Mouse (Mus musculus): ENCODE data around the gene Aldh1a3. TPM values are rescaled to one million over a fixed set of nuclear protein-coding genes. Genes with fewer than 3 reads are reported as not detected.

The Aldh1a3 gene
- polyA plus RNA-seq, 1 experiment from 2014 or later: 1.3 TPM

GRCm38 (mm10) chr7:66401605-66402004 is 25.7 kb downstream of the Aldh1a3 start:
- Histone ChIP-seq H3K36me3 (ENCODE audit: control insufficient read depth, insufficient read depth, low read length) (no peaks in the 10 kb centered on the region), H3K4me1 (ENCODE audit: control insufficient read depth in 2 of 2, insufficient read depth in 2 of 2, low read length in 2 of 2) (peaks cover 19 to 24% of the 10 kb centered on the region in 2 experiments), H3K9me3 (ENCODE audit: control insufficient read depth, low read length) (no peaks in the 10 kb centered on the region), H3K4me2 (ENCODE audit: low read length) (no peak overlapping the region), H3K9ac (ENCODE audit: low read length) (no peak overlapping the region), H3K27ac (replicated peaks in 1 of 2; ENCODE audit: control insufficient read depth in 1 of 2, insufficient read depth in 1 of 2, low read depth in 2 of 2, low read length in 2 of 2) (no peak overlapping the region), H3K4me3 (ENCODE audit: control insufficient read depth in 1 of 2, insufficient read depth in 1 of 2, low read depth in 1 of 2, low read length in 2 of 2) (no peak overlapping the region), H3K27me3 (ENCODE audit: control insufficient read depth, insufficient read depth, low read length) (no peaks in the 10 kb centered on the region)
- 62% methylated on average over 8 of the region's 8 CpGs for WGBS
- ATAC-seq (ENCODE audit: insufficient number of reproducible peaks, insufficient read depth, low FRiP score, low read depth): no peak

GRCm38 (mm10) chr7:66397288-66397687 is 30.0 kb downstream of the Aldh1a3 start:
- no peak overlapping the region for H3K4me2 ChIP-seq (ENCODE audit: low read length)
- WGBS: 77% methylated on average over 3 of the region's 3 CpGs
- no peak overlapping the region for H3K9ac ChIP-seq (ENCODE audit: low read length)
- H3K4me1 ChIP-seq (ENCODE audit: control insufficient read depth in 2 of 2, insufficient read depth in 2 of 2, low read length in 2 of 2): no peaks in the 10 kb centered on the region; a peak in 1 of 4 replicates
- H3K4me3 ChIP-seq (ENCODE audit: control insufficient read depth in 1 of 2, insufficient read depth in 1 of 2, low read depth in 1 of 2, low read length in 2 of 2): no peak overlapping the region
- no peaks in the 10 kb centered on the region for H3K9me3 ChIP-seq (ENCODE audit: control insufficient read depth, low read length)
- no peaks in the 10 kb centered on the region for H3K36me3 ChIP-seq (ENCODE audit: control insufficient read depth, insufficient read depth, low read length)
- ATAC-seq (ENCODE audit: insufficient number of reproducible peaks, insufficient read depth, low FRiP score, low read depth): no peak
- no peaks in the 10 kb centered on the region for H3K27me3 ChIP-seq (ENCODE audit: control insufficient read depth, insufficient read depth, low read length)
- H3K27ac ChIP-seq (replicated peaks in 1 of 2; ENCODE audit: control insufficient read depth in 1 of 2, insufficient read depth in 1 of 2, low read depth in 2 of 2, low read length in 2 of 2): no peak overlapping the region

GRCm38 (mm10) chr7:66388621-66389532 is 38.4 kb downstream of the Aldh1a3 start:
- no peaks in the 10 kb centered on the region for H3K36me3 ChIP-seq (ENCODE audit: control insufficient read depth, insufficient read depth, low read length)
- peak overlapping the region; percentile 87 for H3K9ac ChIP-seq (ENCODE audit: low read length)
- ATAC-seq (ENCODE audit: insufficient number of reproducible peaks, insufficient read depth, low FRiP score, low read depth): peak; percentile 60
- no peaks in the 10 kb centered on the region for H3K27me3 ChIP-seq (ENCODE audit: control insufficient read depth, insufficient read depth, low read length)
- peak overlapping the region; percentile 86 for H3K4me2 ChIP-seq (ENCODE audit: low read length)
- 5% methylated on average over 28 of the region's 28 CpGs for WGBS
- H3K27ac ChIP-seq (replicated peaks in 1 of 2; ENCODE audit: control insufficient read depth in 1 of 2, insufficient read depth in 1 of 2, low read depth in 2 of 2, low read length in 2 of 2): peak overlapping the region; percentile 46 to 59; a peak in 3 of 4 replicates
- H3K4me1 ChIP-seq (ENCODE audit: control insufficient read depth in 2 of 2, insufficient read depth in 2 of 2, low read length in 2 of 2): peaks cover 0 to 3% of the 10 kb centered on the region in 2 experiments; a peak in 1 of 4 replicates
- no peaks in the 10 kb centered on the region for H3K9me3 ChIP-seq (ENCODE audit: control insufficient read depth, low read length)
- H3K4me3 ChIP-seq (ENCODE audit: control insufficient read depth in 1 of 2, insufficient read depth in 1 of 2, low read depth in 1 of 2, low read length in 2 of 2): peak overlapping the region; percentile 73 to 81

- WGBS: 1% methylated on average over 56 of the region's 70 CpGs
- Histone ChIP-seq H3K4me2 (ENCODE audit: low read length) (peak within 1 kb of the TSS; percentile 86), H3K4me1 (ENCODE audit: control insufficient read depth in 2 of 2, insufficient read depth in 2 of 2, low read length in 2 of 2) (peaks cover 0 to 3% of the 10 kb centered on the region in 2 experiments; a peak in 1 of 4 replicates), H3K36me3 (ENCODE audit: control insufficient read depth, insufficient read depth, low read length) (no peaks in the 10 kb centered on the region), H3K27ac (replicated peaks in 1 of 2; ENCODE audit: control insufficient read depth in 1 of 2, insufficient read depth in 1 of 2, low read depth in 2 of 2, low read length in 2 of 2) (peak within 1 kb of the TSS; percentile 46 to 59), H3K27me3 (ENCODE audit: control insufficient read depth, insufficient read depth, low read length) (no peaks in the 10 kb centered on the region), H3K4me3 (ENCODE audit: control insufficient read depth in 1 of 2, insufficient read depth in 1 of 2, low read depth in 1 of 2, low read length in 2 of 2) (peak within 1 kb of the TSS; percentile 73 to 81), H3K9me3 (ENCODE audit: control insufficient read depth, low read length) (no peaks in the 10 kb centered on the region), H3K9ac (ENCODE audit: low read length) (peak within 1 kb of the TSS; percentile 87)
- ATAC-seq (ENCODE audit: insufficient number of reproducible peaks, insufficient read depth, low FRiP score, low read depth): peak; percentile 66
These were observed 39.4 kb downstream of the Aldh1a3 start, which contains the start of gene Lrrk1 for GRCm38 (mm10) chr7:66387813-66388521. Lrrk1 (minus strand) TSS chr7:66388350.

- ATAC-seq (ENCODE audit: insufficient number of reproducible peaks, insufficient read depth, low FRiP score, low read depth): no peak
- peak overlapping the region; percentile 87 for H3K9ac ChIP-seq (ENCODE audit: low read length)
- H3K9me3 ChIP-seq (ENCODE audit: control insufficient read depth, low read length): no peaks in the 10 kb centered on the region
- H3K27ac ChIP-seq (replicated peaks in 1 of 2; ENCODE audit: control insufficient read depth in 1 of 2, insufficient read depth in 1 of 2, low read depth in 2 of 2, low read length in 2 of 2): no peak overlapping the region; a peak in 1 of 4 replicates
- H3K27me3 ChIP-seq (ENCODE audit: control insufficient read depth, insufficient read depth, low read length): no peaks in the 10 kb centered on the region
- peak overlapping the region; percentile 86 for H3K4me2 ChIP-seq (ENCODE audit: low read length)
- peak overlapping the region; percentile 73 to 81 for H3K4me3 ChIP-seq (ENCODE audit: control insufficient read depth in 1 of 2, insufficient read depth in 1 of 2, low read depth in 1 of 2, low read length in 2 of 2)
- no peaks in the 10 kb centered on the region for H3K36me3 ChIP-seq (ENCODE audit: control insufficient read depth, insufficient read depth, low read length)
- peaks cover 0 to 3% of the 10 kb centered on the region in 2 experiments; a peak in 1 of 4 replicates for H3K4me1 ChIP-seq (ENCODE audit: control insufficient read depth in 2 of 2, insufficient read depth in 2 of 2, low read length in 2 of 2)
- 0% methylated on average over 13 of the region's 13 CpGs for WGBS
These were observed 39.9 kb downstream of the Aldh1a3 start for GRCm38 (mm10) chr7:66387419-66387812.

- H3K4me2 ChIP-seq (ENCODE audit: low read length): no peak overlapping the region
- no peak overlapping the region for H3K9ac ChIP-seq (ENCODE audit: low read length)
These were observed 40.9 kb downstream of the Aldh1a3 start for GRCm38 (mm10) chr7:66386411-66386810.

GRCm38 (mm10) chr7:66385826-66386225 is 41.5 kb downstream of the Aldh1a3 start:
- Histone ChIP-seq H3K4me2 (ENCODE audit: low read length) (no peak overlapping the region), H3K27ac (replicated peaks in 1 of 2; ENCODE audit: control insufficient read depth in 1 of 2, insufficient read depth in 1 of 2, low read depth in 2 of 2, low read length in 2 of 2) (no peak overlapping the region), H3K4me3 (ENCODE audit: control insufficient read depth in 1 of 2, insufficient read depth in 1 of 2, low read depth in 1 of 2, low read length in 2 of 2) (no peak overlapping the region), H3K4me1 (ENCODE audit: control insufficient read depth in 2 of 2, insufficient read depth in 2 of 2, low read length in 2 of 2) (peaks cover 0 to 3% of the 10 kb centered on the region in 2 experiments; a peak in 1 of 4 replicates), H3K36me3 (ENCODE audit: control insufficient read depth, insufficient read depth, low read length) (no peaks in the 10 kb centered on the region), H3K9me3 (ENCODE audit: control insufficient read depth, low read length) (no peaks in the 10 kb centered on the region), H3K9ac (ENCODE audit: low read length) (no peak overlapping the region), H3K27me3 (ENCODE audit: control insufficient read depth, insufficient read depth, low read length) (no peaks in the 10 kb centered on the region)
- 95% methylated on average over 12 of the region's 12 CpGs for WGBS
- no peak for ATAC-seq (ENCODE audit: insufficient number of reproducible peaks, insufficient read depth, low FRiP score, low read depth)

More at GRCm38 (mm10) chr7:66386411-66386810, 40.9 kb downstream of the Aldh1a3 start:
- no peak for ATAC-seq (ENCODE audit: insufficient number of reproducible peaks, insufficient read depth, low FRiP score, low read depth)
- Histone ChIP-seq H3K9me3 (ENCODE audit: control insufficient read depth, low read length) (no peaks in the 10 kb centered on the region), H3K27me3 (ENCODE audit: control insufficient read depth, insufficient read depth, low read length) (no peaks in the 10 kb centered on the region), H3K4me1 (ENCODE audit: control insufficient read depth in 2 of 2, insufficient read depth in 2 of 2, low read length in 2 of 2) (peaks cover 0 to 3% of the 10 kb centered on the region in 2 experiments; a peak in 1 of 4 replicates), H3K4me3 (ENCODE audit: control insufficient read depth in 1 of 2, insufficient read depth in 1 of 2, low read depth in 1 of 2, low read length in 2 of 2) (no peak overlapping the region), H3K27ac (replicated peaks in 1 of 2; ENCODE audit: control insufficient read depth in 1 of 2, insufficient read depth in 1 of 2, low read depth in 2 of 2, low read length in 2 of 2) (no peak overlapping the region), H3K36me3 (ENCODE audit: control insufficient read depth, insufficient read depth, low read length) (no peaks in the 10 kb centered on the region)
- WGBS: 94% methylated on average over 6 of the region's 6 CpGs
